Mouse (Mus musculus) bone marrow macrophage, adult 2 months (primary cell): ENCODE measurements at regions not wholly inside any gene's neighbourhood (a gene's known extent, or its start where the extent isn't known, plus 50 kb on each side); places are given as distances from the start of the nearest gene placed in this dataset.

ENCODE experiments used
- CTCF ChIP-seq: IDR thresholded peaks from 2 replicates; pipeline ENCODE4 v1.5.1; 2012; ENCODE audit warnings: low read depth, mild to moderate bottlenecking, low read length, moderate library complexity
- POLR2A ChIP-seq: IDR thresholded peaks from 2 replicates; pipeline ENCODE4 v1.6.1; 2012; ENCODE audit warnings: mild to moderate bottlenecking, low read depth, low read length, borderline replicate concordance

- TF ChIP-seq CTCF (no peak), POLR2A (no peak)
Measured at GRCm38 (mm10) chr14:105706756-105707155, 189.9 kb downstream of the Spry2 start.
